Mouse (Mus musculus): Measurements from ENCODE around the gene Mcf2l.

- TF ChIP-seq CTCF (IDR thresholded peaks at IDR 0.05; ENCODE audit: low read depth) (no peak), EP300 (IDR thresholded peaks at IDR 0.05; ENCODE audit: low read depth) (no peak)
Observed at GRCm38 (mm10) chr8:13037015-13037414, 163.4 kb downstream of the Mcf2l start, which contains the start of gene F10.

All from heart, postnatal 0 days (tissue).